Mouse (Mus musculus): ENCODE results near the gene Nol10. TPM values are rescaled to one million over a fixed set of nuclear protein-coding genes. Genes with fewer than 3 reads are reported as not detected.

Gene Nol10
- total and polyA plus RNA-seq, 3 experiments = 21.6 to 128 (median 44.2) TPM

GRCm38 (mm10) chr12:17390036-17390435 is 41.8 kb downstream of the Nol10 start:
- peaks cover 3 to 4% of the 10 kb centered on the region in 2 experiments for H3K36me3 ChIP-seq (ENCODE audit: control insufficient read depth in 1 of 2, insufficient read depth in 2 of 2, low read length in 2 of 2)
- no peaks in the 10 kb centered on the region for H3K9me3 ChIP-seq (replicated peaks; ENCODE audit: insufficient read depth, low read length)
- TF ChIP-seq E2F4 (IDR thresholded peaks at IDR 0.05; ENCODE audit: borderline replicate concordance, low read depth, low read length) = no peak
- TF ChIP-seq NELFE (IDR thresholded peaks at IDR 0.05; ENCODE audit: low read depth, low read length) = no peak

GRCm38 (mm10) chr12:17390510-17390909 is 42.3 kb downstream of the Nol10 start:
- H3K27ac ChIP-seq (ENCODE audit: control insufficient read depth, low read depth, low read length) = no peak overlapping the region
- TF ChIP-seq KAT2A (conservative IDR thresholded peaks at IDR 0.05; ENCODE audit: low read depth, low read length) (no peak), USF2 (IDR thresholded peaks at IDR 0.05; ENCODE audit: borderline replicate concordance in 1 of 2, insufficient read depth in 1 of 2, low read depth in 1 of 2, low read length in 2 of 2) (no peak), SIN3A (IDR thresholded peaks at IDR 0.05; ENCODE audit: low read length) (no peak), USF1 (IDR thresholded peaks at IDR 0.05; ENCODE audit: low read depth, low read length) (no peak), MAZ (IDR thresholded peaks at IDR 0.05; ENCODE audit: low read depth, low read length) (no peak), TAL1 (IDR thresholded peaks at IDR 0.05; ENCODE audit: low read length) (no peak), MAX (IDR thresholded peaks at IDR 0.05; ENCODE audit: low read length) (no peak), ELF1 (IDR thresholded peaks at IDR 0.05; ENCODE audit: low read depth, low read length) (no peak), NELFE (IDR thresholded peaks at IDR 0.05; ENCODE audit: low read depth, low read length) (no peak)
- H3K36me3 ChIP-seq (ENCODE audit: control insufficient read depth in 1 of 2, insufficient read depth in 2 of 2, low read length in 2 of 2) = peaks cover 3 to 4% of the 10 kb centered on the region in 2 experiments
- no peaks in the 10 kb centered on the region for H3K9me3 ChIP-seq (replicated peaks; ENCODE audit: insufficient read depth, low read length)
- peaks cover 0 to 4% of the 10 kb centered on the region in 2 experiments; a peak in 2 of 4 replicates for H3K4me1 ChIP-seq (ENCODE audit: control insufficient read depth in 1 of 2, insufficient read depth in 2 of 2, low read length in 2 of 2)
- H3K4me3 ChIP-seq (ENCODE audit: control insufficient read depth in 1 of 2, insufficient read depth in 1 of 2, low read depth in 2 of 2, low read length in 2 of 2) = no peak overlapping the region
- DNase-seq (ENCODE audit: low read depth, low spot score) = no peak
- no peaks in the 10 kb centered on the region for H3K27me3 ChIP-seq (ENCODE audit: control insufficient read depth in 1 of 2, insufficient read depth in 2 of 2, low read length in 2 of 2)
- H3K79me2 ChIP-seq (ENCODE audit: control insufficient read depth, insufficient read depth, low read length, poor library complexity) = no peaks in the 10 kb centered on the region
- H3K9ac ChIP-seq (ENCODE audit: control insufficient read depth, low read depth, low read length, poor library complexity, severe bottlenecking) = no peak overlapping the region

More at GRCm38 (mm10) chr12:17390036-17390435, 41.8 kb downstream of the Nol10 start:
- Histone ChIP-seq H3K4me1 (ENCODE audit: control insufficient read depth in 1 of 2, insufficient read depth in 2 of 2, low read length in 2 of 2) (peaks cover 0 to 4% of the 10 kb centered on the region in 2 experiments; a peak in 2 of 4 replicates), H3K27me3 (ENCODE audit: control insufficient read depth in 1 of 2, insufficient read depth in 2 of 2, low read length in 2 of 2) (no peaks in the 10 kb centered on the region), H3K27ac (ENCODE audit: control insufficient read depth, low read depth, low read length) (no peak overlapping the region), H3K9ac (ENCODE audit: control insufficient read depth, low read depth, low read length, poor library complexity, severe bottlenecking) (no peak overlapping the region), H3K4me3 (ENCODE audit: control insufficient read depth in 1 of 2, insufficient read depth in 1 of 2, low read depth in 2 of 2, low read length in 2 of 2) (no peak overlapping the region), H3K79me2 (ENCODE audit: control insufficient read depth, insufficient read depth, low read length, poor library complexity) (no peaks in the 10 kb centered on the region)
- DNase-seq (ENCODE audit: low read depth, low spot score) = no peak

DNA sequence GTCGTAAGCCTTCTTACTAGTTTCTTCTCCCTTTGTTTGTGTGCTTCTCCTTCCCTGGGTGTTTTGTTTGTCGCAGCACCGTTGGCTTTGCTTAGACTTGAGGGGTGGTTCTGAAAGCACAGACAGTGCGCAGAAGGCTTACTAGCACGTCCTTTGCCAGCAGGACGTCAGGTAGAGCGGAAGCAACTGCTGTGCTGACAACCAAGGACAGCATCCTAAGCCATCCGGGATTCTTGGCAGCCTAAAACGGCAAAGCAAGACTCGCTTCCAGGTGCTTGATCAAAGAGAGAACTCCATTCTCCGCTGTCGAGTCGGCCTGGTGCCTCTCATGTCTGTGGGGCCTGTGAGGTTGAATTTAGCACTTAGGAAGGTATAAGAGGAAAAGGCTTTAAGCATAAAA is 44.9 kb downstream of the Nol10 start:
- Histone ChIP-seq H3K9me3 (replicated peaks; ENCODE audit: insufficient read depth, low read length) (no peaks in the 10 kb centered on the region), H3K4me1 (ENCODE audit: control insufficient read depth in 1 of 2, insufficient read depth in 2 of 2, low read length in 2 of 2) (peaks cover 0 to 3% of the 10 kb centered on the region in 2 experiments; a peak in 2 of 4 replicates), H3K79me2 (ENCODE audit: control insufficient read depth, insufficient read depth, low read length, poor library complexity) (no peaks in the 10 kb centered on the region), H3K27ac (ENCODE audit: control insufficient read depth, low read depth, low read length) (no peak overlapping the region), H3K36me3 (ENCODE audit: control insufficient read depth in 1 of 2, insufficient read depth in 2 of 2, low read length in 2 of 2) (peaks cover 2 to 4% of the 10 kb centered on the region in 2 experiments), H3K9ac (ENCODE audit: control insufficient read depth, low read depth, low read length, poor library complexity, severe bottlenecking) (no peak overlapping the region), H3K27me3 (ENCODE audit: control insufficient read depth in 1 of 2, insufficient read depth in 2 of 2, low read length in 2 of 2) (no peaks in the 10 kb centered on the region), H3K4me3 (ENCODE audit: control insufficient read depth in 1 of 2, insufficient read depth in 1 of 2, low read depth in 2 of 2, low read length in 2 of 2) (no peak overlapping the region)
- DNase-seq (ENCODE audit: low read depth, low spot score) = no peak
- no peak for TF ChIP-seq BHLHE40 (IDR thresholded peaks at IDR 0.05; ENCODE audit: borderline replicate concordance, low read depth, low read length)
- TF ChIP-seq UBTF (IDR thresholded peaks at IDR 0.05; ENCODE audit: borderline replicate concordance, insufficient read depth, low read depth, low read length) = no peak
- no peak for TF ChIP-seq RCOR1 (IDR thresholded peaks at IDR 0.05; ENCODE audit: low read depth, low read length)
- no peak for TF ChIP-seq JUND (IDR thresholded peaks at IDR 0.05; ENCODE audit: low read depth, low read length)
- TF ChIP-seq ZNF384 (IDR thresholded peaks at IDR 0.05; ENCODE audit: low read depth, low read length) = no peak
- TF ChIP-seq MAZ (IDR thresholded peaks at IDR 0.05; ENCODE audit: low read depth, low read length) = no peak
- no peak for TF ChIP-seq USF1 (IDR thresholded peaks at IDR 0.05; ENCODE audit: low read depth, low read length)
- no peak for TF ChIP-seq ETS1 (IDR thresholded peaks at IDR 0.05; ENCODE audit: low read depth, low read length)
- TF ChIP-seq CHD2 (IDR thresholded peaks at IDR 0.05; ENCODE audit: low read length) = no peak
- no peak for TF ChIP-seq ELF1 (IDR thresholded peaks at IDR 0.05; ENCODE audit: low read depth, low read length)
- TF ChIP-seq POLR2A (IDR thresholded peaks at IDR 0.05; ENCODE audit: control insufficient read depth in 1 of 2, insufficient read depth in 1 of 2, low read depth in 1 of 2, low read length in 2 of 2, poor library complexity in 1 of 2) = no peak
- no peak for TF ChIP-seq KAT2A (conservative IDR thresholded peaks at IDR 0.05; ENCODE audit: low read depth, low read length)
- no peak for TF ChIP-seq ZC3H11A (IDR thresholded peaks at IDR 0.05; ENCODE audit: low read depth, low read length)
- TF ChIP-seq MAFK (IDR thresholded peaks at IDR 0.05; ENCODE audit: borderline replicate concordance, low read depth, low read length) = no peak
- no peak for TF ChIP-seq NRF1 (IDR thresholded peaks at IDR 0.05; ENCODE audit: insufficient read depth, low read depth, low read length, poor library complexity, severe bottlenecking)
- TF ChIP-seq POLR2AphosphoS2 (IDR thresholded peaks at IDR 0.05; ENCODE audit: low read length) = no peak
- no peak for TF ChIP-seq TCF12 (IDR thresholded peaks at IDR 0.05; ENCODE audit: low read depth, low read length)
- TF ChIP-seq MAX (IDR thresholded peaks at IDR 0.05; ENCODE audit: low read length) = no peak
- no peak for TF ChIP-seq TBP (IDR thresholded peaks at IDR 0.05; ENCODE audit: low read depth, low read length)
- TF ChIP-seq MEF2A (IDR thresholded peaks at IDR 0.05; ENCODE audit: extremely low read depth, insufficient replicate concordance, low read depth, low read length, poor library complexity, severe bottlenecking) = no peak

All from MEL (cell line).